Mouse (Mus musculus) frontal cortex, postnatal 10 days (tissue): ENCODE data around the gene Mpzl1.
"Not testable (repeated sequence)": the region's sequence is repeated elsewhere in the genome, so short reads cannot be mapped to it uniquely, and the experiment has no call there.

Experiments
- DNase-seq, 2 experiments: peaks; one replicate each; pipeline ENCODE4 v3.0.0; 2022; ENCODE audit warnings: low spot score in 2 of 2, mixed read lengths in 1 of 2

Mpzl1 gene

GRCm38 (mm10) chr1:165634151-165634884 lies at the start of gene Mpzl1:
Mpzl1 (minus strand) TSS chr1:165634538.
- DNase-seq: peak; percentile 97 to 98

GRCm38 (mm10) chr1:165682056-165682853 lies 47.9 kb upstream of the Mpzl1 start:
- DNase-seq: no peak

- no peak for DNase-seq
Measured at GRCm38 (mm10) chr1:165681045-165681794, 46.9 kb upstream of the Mpzl1 start.

GRCm38 (mm10) chr1:165680086-165680485 lies 45.7 kb upstream of the Mpzl1 start:
- not testable (repeated sequence) for DNase-seq

- no peak for DNase-seq
Measured at GRCm38 (mm10) chr1:165679618-165679997, 45.3 kb upstream of the Mpzl1 start.

GRCm38 (mm10) chr1:165678861-165679617 lies 44.7 kb upstream of the Mpzl1 start:
- no peak for DNase-seq

GRCm38 (mm10) chr1:165677558-165677957 lies 43.2 kb upstream of the Mpzl1 start:
- DNase-seq: no peak

- DNase-seq: no peak
Measured at GRCm38 (mm10) chr1:165676993-165677392, 42.7 kb upstream of the Mpzl1 start.

GRCm38 (mm10) chr1:165675167-165675566 lies 40.8 kb upstream of the Mpzl1 start:
- no peak for DNase-seq

GRCm38 (mm10) chr1:165672355-165672754 lies 38.0 kb upstream of the Mpzl1 start:
- DNase-seq: no peak

- no peak for DNase-seq
Measured at GRCm38 (mm10) chr1:165670056-165670455, 35.7 kb upstream of the Mpzl1 start.

GRCm38 (mm10) chr1:165668904-165669303 lies 34.6 kb upstream of the Mpzl1 start:
- no peak for DNase-seq

GRCm38 (mm10) chr1:165667380-165667779 lies 33.0 kb upstream of the Mpzl1 start:
- no peak for DNase-seq

GRCm38 (mm10) chr1:165666944-165667343 lies 32.6 kb upstream of the Mpzl1 start:
- DNase-seq: no peak

GRCm38 (mm10) chr1:165665758-165666157 lies 31.4 kb upstream of the Mpzl1 start:
- DNase-seq: no peak

GRCm38 (mm10) chr1:165663277-165663676 lies 28.9 kb upstream of the Mpzl1 start:
- no peak for DNase-seq

GRCm38 (mm10) chr1:165662426-165663192 lies 28.3 kb upstream of the Mpzl1 start:
- no peak for DNase-seq

- DNase-seq: no peak
Measured at GRCm38 (mm10) chr1:165661725-165662124, 27.4 kb upstream of the Mpzl1 start.

- DNase-seq: no peak
Measured at GRCm38 (mm10) chr1:165661191-165661590, 26.9 kb upstream of the Mpzl1 start.

- peak in 1 of 2 experiments; percentile 46 for DNase-seq
Measured at GRCm38 (mm10) chr1:165660774-165661173, 26.4 kb upstream of the Mpzl1 start.

- DNase-seq: peak; percentile 48 to 68
Measured at GRCm38 (mm10) chr1:165658602-165659001, 24.3 kb upstream of the Mpzl1 start.
